Mouse (Mus musculus) erythroblast, embryonic 14.5 days (primary cell): ENCODE measurements around the gene Tmem245.

ENCODE experiments used
- GATA1 ChIP-seq: IDR thresholded peaks from 2 replicates; pipeline ENCODE4 v1.6.1; 2012; ENCODE audit warnings: low read length, inconsistent platforms, mixed read lengths
- TAL1 ChIP-seq: IDR thresholded peaks from 3 replicates; pipeline ENCODE4 v1.6.1; 2012; ENCODE audit warnings: low read length, inconsistent platforms, mixed read lengths

- TF ChIP-seq GATA1 (no peak), TAL1 (no peak)
Observed at GRCm38 (mm10) chr4:56897511-56897910, 49.7 kb downstream of the Tmem245 start.
